ENCODE assay signal across 8 mouse cellular contexts in the genomic region with DNA sequence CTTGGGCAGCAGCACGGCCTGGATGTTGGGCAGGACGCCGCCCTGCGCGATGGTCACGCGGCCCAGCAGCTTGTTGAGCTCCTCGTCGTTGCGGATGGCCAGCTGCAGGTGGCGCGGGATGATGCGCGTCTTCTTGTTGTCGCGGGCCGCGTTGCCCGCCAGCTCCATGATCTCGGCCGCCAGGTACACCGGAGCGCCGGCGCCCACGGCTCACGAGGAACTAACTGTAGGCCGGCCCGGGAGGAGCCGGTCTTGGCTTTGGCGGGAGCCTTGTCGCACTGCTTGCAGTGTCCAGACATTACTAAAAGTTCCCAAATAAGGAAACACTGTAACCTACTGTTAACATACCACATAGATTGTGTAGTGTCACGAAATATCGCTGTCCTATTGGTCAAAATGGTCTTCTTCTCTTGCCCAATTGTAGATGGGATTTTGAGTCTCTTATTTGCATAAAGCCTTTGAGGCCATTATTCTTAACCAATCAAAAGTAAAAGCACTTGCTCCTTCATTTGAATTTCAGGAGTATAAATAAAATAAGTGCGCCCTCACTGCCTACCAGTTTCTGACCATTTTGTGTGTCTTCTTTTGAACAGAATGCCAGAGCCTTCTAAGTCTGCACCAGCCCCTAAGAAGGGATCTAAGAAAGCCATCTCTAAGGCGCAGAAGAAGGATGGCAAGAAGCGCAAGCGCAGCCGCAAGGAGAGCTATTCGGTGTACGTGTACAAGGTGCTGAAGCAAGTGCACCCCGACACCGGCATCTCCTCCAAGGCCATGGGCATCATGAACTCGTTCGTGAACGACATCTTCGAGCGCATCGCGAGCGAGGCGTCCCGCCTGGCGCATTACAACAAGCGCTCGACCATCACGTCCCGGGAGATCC. TPM values are rescaled to one million over a fixed set of nuclear protein-coding genes. Genes with fewer than 3 reads are reported as not detected.
DNase-seq lines count a peak whose midpoint lies in the region; ATAC-seq and TF ChIP-seq lines count a peak whose summit lies in the region.
"Not testable (repeated sequence)": the region's sequence is repeated elsewhere in the genome, so short reads cannot be mapped to it uniquely, and the experiment has no call there.

Hist1h2bb (plus strand) TSS at position 534 of the 880 bp plus-strand sequence.

- H3K27ac ChIP-seq in ES-E14 (ENCODE audit: insufficient read depth, low read depth, low read length, poor library complexity, severe bottlenecking): peak within 1 kb of the TSS; percentile 96
- H3K27ac ChIP-seq in forebrain, embryonic 16.5 days (ENCODE audit: low read length): peak within 1 kb of the TSS; percentile 96
- H3K27ac ChIP-seq in layer of hippocampus, adult 2 months: peak within 1 kb of the TSS; percentile 91
- peak within 1 kb of the TSS; percentile 96 for H3K27ac ChIP-seq in neural tube, embryonic 15.5 days (replicated peaks)

- not testable (repeated sequence) for H3K9me3 ChIP-seq in ES-E14 (ENCODE audit: control insufficient read depth, insufficient read depth, low read depth, low read length); forebrain, embryonic 16.5 days (ENCODE audit: control insufficient read depth, low read length); neural tube, embryonic 15.5 days (replicated peaks)

- WGBS in forebrain, embryonic 16.5 days: under 1% methylated on average over 38 of the region's 58 CpGs
- WGBS in lung, adult 2 months: under 1% methylated on average over 43 of the region's 58 CpGs
- WGBS in neural tube, embryonic 15.5 days: under 1% methylated on average over 42 of the region's 58 CpGs

- DNase-seq in ES-E14 (ENCODE audit: low read depth, low spot score): not testable (repeated sequence)
- DNase-seq in cerebellum, adult 11-12 months: peak; percentile 81
- peak; percentile 68 for DNase-seq in heart, postnatal 4 days
- peak; percentile 52 to 87 for DNase-seq in layer of hippocampus, adult 2 months (ENCODE audit: low spot score in 2 of 2)
- peak; percentile 77 for DNase-seq in lung, adult 2 months
- DNase-seq in testis, postnatal 14 days (ENCODE audit: low spot score): peak; percentile 86

- in situ Hi-C loops in ES-E14 (cut with MboI; ENCODE audit: low sequenced_read_pairs in 2 of 2, unreplicated experiment in 2 of 2): loop anchor here in 1 of 2 experiments (10.0 kb wide), 2 partner anchors 192 to 1712 kb away; partner anchors contain the start of genes Hist1h1d, Hist1h2ah, Hist1h2bk and Hist1h4f

- not testable (repeated sequence) for H3K36me3 ChIP-seq in ES-E14 (ENCODE audit: control insufficient read depth, insufficient read depth, low read length, poor library complexity, severe bottlenecking); forebrain, embryonic 16.5 days (ENCODE audit: control insufficient read depth, insufficient read depth); neural tube, embryonic 15.5 days

- H3K27me3 ChIP-seq in forebrain, embryonic 16.5 days (replicated peaks; ENCODE audit: control insufficient read depth, insufficient read depth, low read length); neural tube, embryonic 15.5 days (replicated peaks): not testable (repeated sequence)

- H3K9ac ChIP-seq in ES-E14 (ENCODE audit: insufficient read depth, low read depth, low read length, poor library complexity, severe bottlenecking): peak within 1 kb of the TSS; percentile 85
- H3K9ac ChIP-seq in forebrain, embryonic 16.5 days (replicated peaks; ENCODE audit: low read depth, low read length): peak within 1 kb of the TSS; percentile 56
- H3K9ac ChIP-seq in neural tube, embryonic 15.5 days (replicated peaks): peak within 1 kb of the TSS; percentile 51

- not testable (repeated sequence) for H3K4me1 ChIP-seq in ES-E14 (ENCODE audit: control insufficient read depth in 2 of 2, insufficient read depth in 2 of 2, low read length in 2 of 2, poor library complexity in 1 of 2); forebrain, embryonic 16.5 days (replicated peaks; ENCODE audit: control insufficient read depth, insufficient read depth, low read length); lung, adult 2 months (ENCODE audit: control insufficient read depth, insufficient read depth, low read length)
- H3K4me1 ChIP-seq in neural tube, embryonic 15.5 days: peaks cover 18% of the 10 kb centered on the region

- H3K4me3 ChIP-seq in ES-E14 (ENCODE audit: insufficient read depth in 1 of 2, low read depth in 1 of 2, low read length in 2 of 2, poor library complexity in 1 of 2, severe bottlenecking in 1 of 2): peak within 1 kb of the TSS; percentile 68
- peak within 1 kb of the TSS; percentile 46 for H3K4me3 ChIP-seq in forebrain, embryonic 16.5 days (replicated peaks; ENCODE audit: low read length)
- H3K4me3 ChIP-seq in layer of hippocampus, adult 2 months: peak within 1 kb of the TSS; percentile 59
- H3K4me3 ChIP-seq in lung, adult 2 months (replicated peaks; ENCODE audit: extremely low read depth, low read depth, low read length): peak within 1 kb of the TSS; percentile 77
- peak within 1 kb of the TSS; percentile 46 for H3K4me3 ChIP-seq in neural tube, embryonic 15.5 days (replicated peaks)

- ATAC-seq in forebrain, embryonic 16.5 days: peak; percentile 92
- ATAC-seq in neural tube, embryonic 15.5 days (ENCODE audit: low FRiP score): peak; percentile 93

- peak; percentile 61; the same call in 1 of the 2 replicates for TF ChIP-seq POLR2A in lung, adult 2 months (IDR thresholded peaks at IDR 0.05; ENCODE audit: borderline replicate concordance, extremely low read depth, low read depth, low read length)

- peak within 1 kb of the TSS; percentile 84 for H3K4me2 ChIP-seq in forebrain, embryonic 16.5 days (ENCODE audit: low read length)
- H3K4me2 ChIP-seq in neural tube, embryonic 15.5 days: peak within 1 kb of the TSS; percentile 81

- TF ChIP-seq CTCF in layer of hippocampus, adult 2 months (conservative IDR thresholded peaks at IDR 0.05): peak; percentile 50
- TF ChIP-seq CTCF in lung, adult 2 months (IDR thresholded peaks at IDR 0.05; ENCODE audit: insufficient read depth, low read length): not testable (repeated sequence)

TF ChIP-seq in ES-E14, 5 proteins besides CTCF, POLR2A, EP300 and RAD21:
- TF ChIP-seq CHD2 (IDR thresholded peaks at IDR 0.05; ENCODE audit: low read depth, low read length): peak; percentile 84

RNA-seq across cellular contexts. Expression of gene Hist1h2bb, which starts in this region (rescaled TPM):
- total RNA-seq in ES-E14 (2012; rRNA removed): 1,224 and 1,736 TPM in 2 replicates
- 0.86 and 0.95 TPM in 2 replicates for polyA plus RNA-seq in forebrain, embryonic 16.5 days (2015; fragmentation: Nextera tagmentation; extraction: Ambion mirVana)
- 100 to 1,000 TPM; 281 to 294 TPM for total RNA-seq in heart, postnatal 4 days (2021)
- 10 to 100 TPM; 23.0 to 24.7 TPM for total RNA-seq in layer of hippocampus, adult 2 months (2021)
- polyA plus RNA-seq in lung, adult 2 months (2012; rRNA removed): 2.5 and 2.6 TPM in 2 replicates
- polyA plus RNA-seq in neural tube, embryonic 15.5 days (2015; fragmentation: Nextera tagmentation; extraction: Ambion mirVana): 0.83 TPM in 1 of 2 replicates, not detected in the other

Comparison
In these comparisons a context has a peak if more than half of its experiments do, and no peak if none do; other contexts are left out.
1. RNA of gene Hist1h2bb (total RNA-seq): 1,224 to 1,736 TPM in ES-E14 and 281 to 294 TPM in heart, postnatal 4 days; 23.0 to 24.7 TPM in layer of hippocampus, adult 2 months; every median in the first group is over 10 times any median in the second.
2. Peak in ATAC-seq, H3K4me3 ChIP-seq, H3K27ac ChIP-seq, H3K9ac ChIP-seq and H3K4me2 ChIP-seq in forebrain, embryonic 16.5 days; RNA of the gene not detected or under 1 TPM.
3. Peak in ATAC-seq, H3K4me3 ChIP-seq, H3K27ac ChIP-seq, H3K9ac ChIP-seq and H3K4me2 ChIP-seq in neural tube, embryonic 15.5 days; RNA of the gene not detected or under 1 TPM.
4. Peak in every context shown above with its lines, with median percentiles within 50 percentile points of each other: H3K27ac ChIP-seq, H3K4me3 ChIP-seq and H3K9ac ChIP-seq.